Mouse (Mus musculus) limb, embryonic 15.5 days (tissue): Measurements from ENCODE around the gene Nap1l1. TPM values are rescaled to one million over a fixed set of nuclear protein-coding genes. Genes with fewer than 3 reads are reported as not detected.
"Not testable (repeated sequence)": the region's sequence is repeated elsewhere in the genome, so short reads cannot be mapped to it uniquely, and the experiment has no call there.

Experiments
- ATAC-seq: fragments of 200-750 bp; cut with Nextera tagmentation; 2 replicates; pipeline ENCODE4 v1.8.0; 2017; ENCODE audit warnings: low read depth, moderate TSS enrichment; ENCODE audit not compliant: insufficient number of reproducible peaks, low FRiP score, low TSS enrichment
- H3K27ac ChIP-seq: fragments of 300-500 bp; sonication (generic); 2 replicates; pipeline ENCODE4 v1.5.1; 2015; ENCODE audit warnings: moderate library complexity, mild to moderate bottlenecking, inconsistent platforms
- H3K27me3 ChIP-seq: fragments of 300-500 bp; sonication (generic); 2 replicates; pipeline ENCODE4 v1.6.1; 2015; ENCODE audit warnings: inconsistent platforms
- H3K36me3 ChIP-seq: fragments of 300-500 bp; sonication (generic); 2 replicates; pipeline ENCODE4 v1.6.1; 2015; ENCODE audit warnings: inconsistent platforms
- H3K4me1 ChIP-seq: fragments of 300-500 bp; sonication (generic); 2 replicates; pipeline ENCODE4 v1.6.1; 2015; ENCODE audit warnings: inconsistent platforms
- H3K4me2 ChIP-seq: fragments of 300-500 bp; sonication (generic); 2 replicates; pipeline ENCODE4 v1.6.1; 2015; ENCODE audit warnings: mild to moderate bottlenecking, inconsistent platforms
- H3K4me3 ChIP-seq: fragments of 300-500 bp; sonication (generic); 2 replicates; pipeline ENCODE4 v1.5.1; 2015; ENCODE audit warnings: mild to moderate bottlenecking, inconsistent platforms
- H3K9ac ChIP-seq: fragments of 300-500 bp; sonication (generic); 2 replicates; pipeline ENCODE4 v1.6.1; 2015; ENCODE audit warnings: inconsistent platforms
- H3K9me3 ChIP-seq: fragments of 300-500 bp; sonication (generic); 2 replicates; pipeline ENCODE4 v1.6.1; 2016; ENCODE audit warnings: inconsistent platforms
- WGBS: fragments of 180-500 bp; shearing (Covaris S2); methylation state at CpG from one replicate; pipeline ENCODE4 v1.1.7; 2015; 5-methylcytosine and 5-hydroxymethylcytosine counted together
- polyA plus RNA-seq: library from polyadenylated mRNA; unstranded; fragments of >200 nt; fragmentation: Nextera tagmentation; extraction: Ambion mirVana; gene quantifications from 2 replicates; pipeline ENCODE4 v1.2.1, GENCODE M21; 2015

Gene Nap1l1
- polyA plus RNA-seq, 1 experiment from 2014 or later = 213 TPM

- 86% methylated on average over 5 of the region's 5 CpGs for WGBS
- Histone ChIP-seq H3K4me3 (no peak overlapping the region), H3K27me3 (no peaks in the 10 kb centered on the region), H3K9ac (no peak overlapping the region), H3K4me2 (no peak overlapping the region), H3K9me3 (no peaks in the 10 kb centered on the region), H3K27ac (no peak overlapping the region), H3K4me1 (no peaks in the 10 kb centered on the region), H3K36me3 (peaks cover 55% of the 10 kb centered on the region)
- no peak for ATAC-seq
These were observed 11.1 kb downstream of the Nap1l1 start for GRCm38 (mm10) chr10:111484079-111484478.

- Histone ChIP-seq H3K9me3 (no peaks in the 10 kb centered on the region), H3K36me3 (peaks cover 70% of the 10 kb centered on the region), H3K9ac (no peak overlapping the region), H3K27ac (no peak overlapping the region), H3K4me1 (no peaks in the 10 kb centered on the region), H3K27me3 (no peaks in the 10 kb centered on the region), H3K4me2 (no peak overlapping the region), H3K4me3 (no peak overlapping the region)
- WGBS = 78% methylated on average over 2 of the region's 2 CpGs
- ATAC-seq = no peak
These were observed 15.8 kb downstream of the Nap1l1 start for GRCm38 (mm10) chr10:111488793-111489192.

- H3K9me3 ChIP-seq, H3K27me3 ChIP-seq, H3K9ac ChIP-seq, H3K27ac ChIP-seq, H3K4me3 ChIP-seq, H3K4me1 ChIP-seq, H3K4me2 ChIP-seq, ATAC-seq: not testable (repeated sequence)
- H3K36me3 ChIP-seq = peaks cover 71% of the 10 kb centered on the region
- WGBS = 90% methylated on average over 4 of the region's 4 CpGs
These were observed 17.1 kb downstream of the Nap1l1 start for GRCm38 (mm10) chr10:111490079-111490478.

- WGBS = 91% methylated on average over 7 of the region's 7 CpGs
- H3K36me3 ChIP-seq = peaks cover 53% of the 10 kb centered on the region
These were observed 22.9 kb downstream of the Nap1l1 start for GRCm38 (mm10) chr10:111495888-111496287.

GRCm38 (mm10) chr10:111499892-111500291, 26.9 kb downstream of the Nap1l1 start:
- no peak for ATAC-seq
- H3K4me2 ChIP-seq = no peak overlapping the region
- H3K4me3 ChIP-seq = no peak overlapping the region
- no peaks in the 10 kb centered on the region for H3K27me3 ChIP-seq
- peaks cover 11% of the 10 kb centered on the region; the same call in 1 of the 2 replicates for H3K4me1 ChIP-seq
- WGBS = 64% methylated on average over 6 of the region's 6 CpGs
- peaks cover 25% of the 10 kb centered on the region for H3K36me3 ChIP-seq
- no peak overlapping the region for H3K27ac ChIP-seq
- no peaks in the 10 kb centered on the region for H3K9me3 ChIP-seq
- H3K9ac ChIP-seq = no peak overlapping the region

More at GRCm38 (mm10) chr10:111495888-111496287, 22.9 kb downstream of the Nap1l1 start:
- H3K27ac ChIP-seq = no peak overlapping the region
- H3K4me3 ChIP-seq = no peak overlapping the region
- no peaks in the 10 kb centered on the region for H3K4me1 ChIP-seq
- H3K4me2 ChIP-seq = no peak overlapping the region
- ATAC-seq = no peak
- no peak overlapping the region for H3K9ac ChIP-seq
- no peaks in the 10 kb centered on the region for H3K9me3 ChIP-seq
- H3K27me3 ChIP-seq = no peaks in the 10 kb centered on the region

GRCm38 (mm10) chr10:111503071-111503470, 30.0 kb downstream of the Nap1l1 start:
- no peak for ATAC-seq
- H3K27ac ChIP-seq = no peak overlapping the region
- no peaks in the 10 kb centered on the region for H3K9me3 ChIP-seq

GRCm38 (mm10) chr10:111503716-111504115, 30.7 kb downstream of the Nap1l1 start:
- Histone ChIP-seq H3K9ac (no peak overlapping the region), H3K4me1 (peaks cover 21% of the 10 kb centered on the region), H3K27ac (no peak overlapping the region), H3K27me3 (no peaks in the 10 kb centered on the region), H3K36me3 (no peaks in the 10 kb centered on the region), H3K9me3 (no peaks in the 10 kb centered on the region), H3K4me2 (0 out of 2 replicates have a peak overlapping the region, but pooled peaks have one; percentile 14), H3K4me3 (no peak overlapping the region)
- WGBS = 14% methylated on average over 10 of the region's 10 CpGs
- no peak for ATAC-seq

More at GRCm38 (mm10) chr10:111503071-111503470, 30.0 kb downstream of the Nap1l1 start:
- WGBS = 0% methylated on average over 3 of the region's 3 CpGs
- Histone ChIP-seq H3K4me2 (no peak overlapping the region), H3K9ac (no peak overlapping the region), H3K4me1 (peaks cover 19% of the 10 kb centered on the region; the same call in 1 of the 2 replicates), H3K36me3 (peaks cover 6% of the 10 kb centered on the region), H3K4me3 (no peak overlapping the region), H3K27me3 (no peaks in the 10 kb centered on the region)

- no peak overlapping the region for H3K4me2 ChIP-seq
- no peak overlapping the region for H3K27ac ChIP-seq
- no peak overlapping the region for H3K9ac ChIP-seq
- H3K36me3 ChIP-seq = no peaks in the 10 kb centered on the region
- ATAC-seq = no peak
- 42% methylated on average over 1 of the region's 1 CpGs for WGBS
- no peaks in the 10 kb centered on the region for H3K9me3 ChIP-seq
- H3K27me3 ChIP-seq = no peaks in the 10 kb centered on the region
- H3K4me3 ChIP-seq = no peak overlapping the region
- H3K4me1 ChIP-seq = peaks cover 29% of the 10 kb centered on the region
These were observed 31.6 kb downstream of the Nap1l1 start for GRCm38 (mm10) chr10:111504606-111505005.

- H3K4me3 ChIP-seq = peak overlapping the region; percentile 83
- ATAC-seq = no peak
- no peak overlapping the region for H3K27ac ChIP-seq
- WGBS = 56% methylated on average over 7 of the region's 7 CpGs
- no peaks in the 10 kb centered on the region for H3K36me3 ChIP-seq
- no peaks in the 10 kb centered on the region for H3K27me3 ChIP-seq
- peak overlapping the region; percentile 87 for H3K4me2 ChIP-seq
- peaks cover 29% of the 10 kb centered on the region for H3K4me1 ChIP-seq
- no peaks in the 10 kb centered on the region for H3K9me3 ChIP-seq
- no peak overlapping the region for H3K9ac ChIP-seq
These were observed 32.4 kb downstream of the Nap1l1 start for GRCm38 (mm10) chr10:111505406-111505805.

GRCm38 (mm10) chr10:111506101-111506925, 33.3 kb downstream of the Nap1l1 start, which contains the start of gene Phlda1:
Gene Phlda1 (plus strand): TSS chr10:111506286.
- ATAC-seq = peak; percentile 92
- Histone ChIP-seq H3K4me1 (peaks cover 34% of the 10 kb centered on the region), H3K4me3 (peak within 1 kb of the TSS; percentile 83), H3K9me3 (no peaks in the 10 kb centered on the region), H3K36me3 (no peaks in the 10 kb centered on the region), H3K4me2 (peak within 1 kb of the TSS; percentile 87), H3K27ac (peak within 1 kb of the TSS; percentile 95), H3K27me3 (no peaks in the 10 kb centered on the region), H3K9ac (peak within 1 kb of the TSS; percentile 89)
- under 1% methylated on average over 79 of the region's 94 CpGs for WGBS

GRCm38 (mm10) chr10:111506926-111507459, 34.0 kb downstream of the Nap1l1 start:
- Histone ChIP-seq H3K9ac (peak overlapping the region; percentile 89), H3K4me1 (peaks cover 34% of the 10 kb centered on the region), H3K27ac (peak overlapping the region; percentile 95)

More at GRCm38 (mm10) chr10:111506926-111507459, 34.0 kb downstream of the Nap1l1 start:
- peak; percentile 7; the same call in 1 of the 2 replicates for ATAC-seq
- peak overlapping the region; percentile 83 for H3K4me3 ChIP-seq
- H3K27me3 ChIP-seq = no peaks in the 10 kb centered on the region
- no peaks in the 10 kb centered on the region for H3K9me3 ChIP-seq
- H3K36me3 ChIP-seq = no peaks in the 10 kb centered on the region
- under 1% methylated on average over 23 of the region's 23 CpGs for WGBS
- H3K4me2 ChIP-seq = peak overlapping the region; percentile 87
